Mouse (Mus musculus) heart, adult 2 months (tissue): ENCODE measurements around the gene Parp4. TPM values are rescaled to one million over a fixed set of nuclear protein-coding genes. Genes with fewer than 3 reads are reported as not detected.
A peak's percentile ranks its signal among the peaks of the same experiment; 100 is the strongest.

Experiments
- DNase-seq, 2 experiments: peaks; one replicate each; pipeline ENCODE4 v3.0.0; 2021
- H3K27ac ChIP-seq: fragments of 200-600 bp; 2 replicates; pipeline ENCODE4 v1.8.1; 2022
- H3K27me3 ChIP-seq: fragments of 200-500 bp; 2 replicates; pipeline ENCODE4 v1.6.1; 2012; ENCODE audit warnings: mild to moderate bottlenecking, low read length, inconsistent platforms, mixed read lengths; ENCODE audit not compliant: control insufficient read depth, insufficient read depth
- H3K36me3 ChIP-seq: fragments of 200-500 bp; 2 replicates; pipeline ENCODE4 v1.6.1; 2012; ENCODE audit warnings: low read length, inconsistent platforms; ENCODE audit not compliant: control insufficient read depth, insufficient read depth
- H3K4me1 ChIP-seq: fragments of 200-500 bp; 2 replicates; pipeline ENCODE4 v1.6.1; 2011; ENCODE audit warnings: low read length; ENCODE audit not compliant: control insufficient read depth, insufficient read depth
- H3K4me3 ChIP-seq: fragments of 200-600 bp; 2 replicates; pipeline ENCODE4 v1.8.1; 2022
- H3K79me2 ChIP-seq: fragments of 200-500 bp; replicated peaks from 2 replicates; pipeline ENCODE4 v1.6.1; 2012; ENCODE audit warnings: mild to moderate bottlenecking, inconsistent platforms, low read length, moderate library complexity, mixed read lengths; ENCODE audit not compliant: control insufficient read depth, insufficient read depth
- H3K9ac ChIP-seq: fragments of 200-500 bp; 2 replicates; pipeline ENCODE4 v1.6.1; 2012; ENCODE audit warnings: low read depth, mild to moderate bottlenecking, control low read depth, inconsistent platforms, low read length, mixed read lengths
- CTCF ChIP-seq: fragments of 200-600 bp; IDR thresholded peaks from 2 replicates; pipeline ENCODE4 v1.8.1; 2022; ENCODE audit warnings: antibody characterized with exemption, mild to moderate bottlenecking, moderate library complexity
- EP300 ChIP-seq: fragments of 200-500 bp; IDR thresholded peaks from 2 replicates; pipeline ENCODE4 v1.6.1; 2011; ENCODE audit warnings: low read depth, low read length, control low read depth; ENCODE audit not compliant: insufficient read depth
- POLR2A ChIP-seq: fragments of 200-500 bp; IDR thresholded peaks from 2 replicates; pipeline ENCODE4 v1.6.1; 2011; ENCODE audit warnings: mild to moderate bottlenecking, low read depth, low read length, control low read depth; ENCODE audit not compliant: insufficient read depth
- WGBS: fragments of 180-500 bp; shearing (Covaris S2); methylation state at CpG from one replicate; pipeline ENCODE4 v1.1.7; 2018; 5-methylcytosine and 5-hydroxymethylcytosine counted together
- intact Hi-C: fragments of 180-260 bp; cut with DNase I; formaldehyde crosslinking; loops from one replicate; pipeline ENCODE4 v1.15.1; 2025
- polyA plus RNA-seq: library from polyadenylated mRNA; depleted of rRNA; stranded (reverse); fragments of >200 nt; gene quantifications from 2 replicates; pipeline ENCODE4 v1.2.3, GENCODE M21; 2012
- total RNA-seq, 2 experiments: library from RNA; stranded (reverse); gene quantifications; 2 replicates each; pipeline ENCODE4 v1.2.3; 2021

The Parp4 gene
- total and polyA plus RNA-seq, 3 experiments = 9.2 to 33.9 (median 27.1) TPM

DNA sequence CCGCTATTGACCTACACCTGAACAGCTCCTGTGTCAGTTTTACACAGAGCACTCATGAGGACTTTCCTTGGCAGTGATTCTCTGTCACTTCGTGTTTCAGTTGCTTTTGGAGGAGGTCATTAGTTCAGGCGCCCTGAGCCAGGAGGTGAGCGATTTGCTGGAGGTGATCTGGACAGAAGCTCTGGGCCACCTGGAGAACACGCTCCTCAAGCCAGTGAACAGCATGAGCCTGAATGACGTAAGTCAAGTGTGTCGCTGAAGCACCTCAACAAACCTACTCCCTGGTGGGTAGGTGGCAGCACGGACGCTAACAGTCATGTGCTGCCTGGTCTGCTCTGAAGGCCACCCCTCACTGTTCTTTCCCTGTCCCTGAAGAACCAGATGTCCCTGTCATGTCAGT lies 16.8 kb downstream of the Parp4 start:
- Histone ChIP-seq H3K9ac (no peak overlapping the region), H3K36me3 (no peaks in the 10 kb centered on the region), H3K79me2 (no peaks in the 10 kb centered on the region), H3K4me1 (no peaks in the 10 kb centered on the region), H3K27ac (no peak overlapping the region), H3K27me3 (no peaks in the 10 kb centered on the region), H3K4me3 (no peak overlapping the region)
- no peak for DNase-seq
- intact Hi-C loops = loop anchor here (10.0 kb wide), 2 partner anchors 173 to 203 kb away; no protein-coding TSS in a partner anchor
- no peak for TF ChIP-seq CTCF
- no peak for TF ChIP-seq EP300
- no peak for TF ChIP-seq POLR2A
- 93% methylated on average over 9 of the region's 9 CpGs for WGBS

DNA sequence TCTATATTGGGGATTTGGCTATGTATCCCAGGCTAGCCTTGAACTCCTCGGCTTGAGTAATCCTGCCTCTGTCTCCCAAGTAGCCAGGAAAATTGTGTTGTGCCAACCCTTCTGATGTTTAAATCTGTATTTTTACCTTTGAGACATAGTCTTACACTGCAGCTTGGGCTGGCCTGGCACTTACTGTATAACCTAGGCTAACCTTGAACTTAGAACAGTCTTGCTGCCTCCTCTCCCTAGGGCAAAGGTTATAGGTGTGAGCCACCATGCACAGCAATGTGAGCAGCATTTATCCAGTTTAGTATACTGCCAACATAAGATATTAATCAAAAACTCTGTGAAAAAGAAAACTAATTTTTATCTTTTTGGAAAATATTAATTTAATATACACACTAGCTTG lies 19.4 kb downstream of the Parp4 start:
- no peak for TF ChIP-seq POLR2A
- TF ChIP-seq EP300 = no peak
- no peak for TF ChIP-seq CTCF
- Histone ChIP-seq H3K9ac (no peak overlapping the region), H3K27ac (no peak overlapping the region), H3K36me3 (no peaks in the 10 kb centered on the region), H3K27me3 (no peaks in the 10 kb centered on the region), H3K79me2 (no peaks in the 10 kb centered on the region), H3K4me1 (no peaks in the 10 kb centered on the region), H3K4me3 (no peak overlapping the region)
- 86% methylated on average over 1 of the region's 1 CpGs for WGBS
- intact Hi-C loops = loop anchor here (10.0 kb wide), 2 partner anchors 170 to 200 kb away; no protein-coding TSS in a partner anchor
- DNase-seq = no peak

DNA sequence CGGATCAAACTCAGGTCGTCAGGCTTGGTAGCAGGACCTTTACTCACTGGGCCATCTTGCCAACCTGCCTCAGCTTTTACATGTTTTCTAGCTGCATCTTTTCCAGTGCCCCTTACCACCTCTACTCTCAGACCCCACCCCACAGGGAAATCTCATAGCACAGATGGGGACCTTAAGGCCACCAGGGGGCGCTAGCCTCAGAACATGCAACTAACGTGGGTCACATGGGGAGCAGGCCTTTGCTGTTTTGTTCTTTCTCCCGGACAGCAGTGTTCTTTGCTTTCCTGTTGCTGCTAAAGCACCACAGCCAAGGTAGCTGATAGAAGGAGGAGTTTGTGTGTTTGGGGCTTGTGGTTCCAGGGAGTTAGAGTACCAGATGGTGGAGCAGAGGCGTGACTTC lies 23.3 kb downstream of the Parp4 start:
- WGBS = 51% methylated on average over 6 of the region's 6 CpGs
- H3K36me3 ChIP-seq = no peaks in the 10 kb centered on the region
- H3K27ac ChIP-seq = no peak overlapping the region
- TF ChIP-seq POLR2A (no peak), CTCF (peak; percentile 76)
- intact Hi-C loops = loop anchor here (10.0 kb wide), 2 partner anchors 166 to 196 kb away; no protein-coding TSS in a partner anchor
- H3K4me1 ChIP-seq = no peaks in the 10 kb centered on the region
- H3K4me3 ChIP-seq = no peak overlapping the region
- DNase-seq = peak; percentile 30 to 59
- no peak overlapping the region for H3K9ac ChIP-seq
- no peaks in the 10 kb centered on the region for H3K27me3 ChIP-seq
- H3K79me2 ChIP-seq = no peaks in the 10 kb centered on the region

DNA sequence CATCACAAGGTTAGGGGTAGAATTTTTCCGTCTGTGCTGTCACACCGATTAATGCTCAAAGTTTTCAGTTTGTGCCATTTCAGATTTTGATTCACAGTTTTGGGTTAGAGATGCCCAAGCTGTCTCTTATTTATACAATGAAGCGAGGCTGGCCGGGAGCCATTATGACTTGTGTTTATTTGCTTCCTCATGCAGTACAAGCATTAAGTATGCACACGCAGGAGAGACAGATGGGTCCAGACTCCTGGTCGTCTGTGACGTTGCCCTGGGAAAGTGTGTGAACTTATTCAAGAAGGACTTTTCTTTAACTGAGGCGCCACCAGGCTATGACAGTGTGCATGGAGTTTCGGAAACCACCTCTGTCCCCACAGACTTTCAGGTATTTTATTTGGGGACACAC lies 26.6 kb downstream of the Parp4 start:
- TF ChIP-seq EP300 (no peak), POLR2A (no peak), CTCF (no peak)
- H3K79me2 ChIP-seq = no peaks in the 10 kb centered on the region
- 92% methylated on average over 9 of the region's 9 CpGs for WGBS
- DNase-seq = no peak
- H3K27me3 ChIP-seq = no peaks in the 10 kb centered on the region
- H3K9ac ChIP-seq = no peak overlapping the region
- H3K27ac ChIP-seq = no peak overlapping the region
- H3K36me3 ChIP-seq = no peaks in the 10 kb centered on the region
- no peaks in the 10 kb centered on the region for H3K4me1 ChIP-seq
- no peak overlapping the region for H3K4me3 ChIP-seq
- intact Hi-C loops = no loop called here

DNA sequence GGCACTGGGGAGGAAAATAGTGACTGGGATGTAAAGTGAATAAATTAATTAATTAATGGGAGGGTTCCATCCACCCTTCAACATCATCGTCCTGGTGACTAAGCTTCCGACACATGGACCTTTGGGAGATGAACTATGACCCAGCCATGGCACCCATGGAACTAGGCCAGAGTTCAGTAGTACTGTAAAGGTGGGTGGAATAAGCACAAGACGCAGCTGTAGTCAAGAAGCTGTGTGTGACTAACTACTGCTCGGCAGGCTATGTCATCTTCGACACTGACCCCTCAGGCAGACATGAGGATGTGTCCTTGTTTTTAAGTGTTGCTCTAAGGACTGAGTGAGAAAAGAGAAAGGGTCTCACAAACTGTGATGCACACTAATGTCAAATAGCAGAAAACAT lies 29.0 kb downstream of the Parp4 start:
- Histone ChIP-seq H3K36me3 (0 out of 2 replicates have a peak, but pooled peaks cover 3% of the 10 kb centered on the region), H3K9ac (no peak overlapping the region), H3K79me2 (no peaks in the 10 kb centered on the region), H3K27ac (no peak overlapping the region), H3K4me3 (no peak overlapping the region), H3K4me1 (no peaks in the 10 kb centered on the region), H3K27me3 (no peaks in the 10 kb centered on the region)
- WGBS = 89% methylated on average over 5 of the region's 5 CpGs
- no peak for DNase-seq
- TF ChIP-seq POLR2A (no peak), EP300 (no peak), CTCF (no peak)
- intact Hi-C loops = no loop called here

- Histone ChIP-seq H3K27me3 (no peaks in the 10 kb centered on the region), H3K27ac (no peak overlapping the region), H3K4me3 (no peak overlapping the region), H3K9ac (no peak overlapping the region), H3K79me2 (no peaks in the 10 kb centered on the region), H3K36me3 (0 out of 2 replicates have a peak, but pooled peaks cover 3% of the 10 kb centered on the region), H3K4me1 (no peaks in the 10 kb centered on the region)
- DNase-seq = no peak
- intact Hi-C loops = no loop called here
- WGBS = 93% methylated on average over 4 of the region's 4 CpGs
- TF ChIP-seq POLR2A = no peak
- TF ChIP-seq EP300 = no peak
- TF ChIP-seq CTCF = no peak
Measured at GRCm38 (mm10) chr14:56605136-56605535, 29.7 kb downstream of the Parp4 start.

- no peaks in the 10 kb centered on the region for H3K4me1 ChIP-seq
- intact Hi-C loops = loop anchor here (10.0 kb wide), 1 partner anchor 342 kb away; no protein-coding TSS in a partner anchor
- no peaks in the 10 kb centered on the region for H3K27me3 ChIP-seq
- 94% methylated on average over 3 of the region's 3 CpGs for WGBS
- DNase-seq = no peak
- H3K36me3 ChIP-seq = peaks cover 8% of the 10 kb centered on the region
- H3K27ac ChIP-seq = no peak overlapping the region
- H3K9ac ChIP-seq = no peak overlapping the region
- TF ChIP-seq CTCF (no peak), EP300 (no peak), POLR2A (no peak)
- no peaks in the 10 kb centered on the region for H3K79me2 ChIP-seq
- no peak overlapping the region for H3K4me3 ChIP-seq
Measured at GRCm38 (mm10) chr14:56613212-56613611, 37.8 kb downstream of the Parp4 start.
